ENCODE assay signal across 20 mouse cellular contexts in the genomic region with DNA sequence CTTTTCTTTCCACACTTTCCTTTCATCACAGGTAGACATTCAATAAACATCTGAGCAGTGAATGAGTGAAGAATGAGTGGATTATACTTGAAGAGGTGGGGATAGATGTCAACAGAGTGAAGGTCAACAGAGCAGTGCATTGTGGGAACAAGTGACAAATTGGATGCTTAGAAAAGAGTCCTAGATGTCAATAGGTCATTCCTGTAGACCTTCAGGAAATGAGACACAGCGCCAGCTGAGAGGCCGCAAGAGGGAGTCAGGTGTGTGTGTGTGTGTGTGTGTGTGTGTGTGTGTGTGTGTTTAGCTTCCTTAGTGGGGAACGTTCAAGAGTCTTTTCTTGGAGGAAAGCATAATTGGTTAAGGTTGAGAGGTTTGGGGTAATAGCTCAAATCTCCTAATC. TPM values are rescaled to one million over a fixed set of nuclear protein-coding genes. Genes with fewer than 3 reads are reported as not detected.
DNase-seq lines count a peak whose midpoint lies in the region; ATAC-seq and TF ChIP-seq lines count a peak whose summit lies in the region.
"Had no signal": no experiment of that assay in that cellular context is flagged by ENCODE, and none has a peak within 500 bp of the region (broad histone marks: within the 10 kb centered on the region; RNA-seq: fewer than 3 reads in every experiment).

No protein-coding gene starts in this region.

- peak; percentile 56 to 68 for DNase-seq in lung, adult 18-20 months
- no peak for DNase-seq in lung, adult 2 months
- DNase-seq in CD4-positive, CD25-positive, alpha-beta regulatory T cell, adult 2 months (ENCODE audit: low read depth, low spot score) = peak; percentile 39
- no peak for DNase-seq in cerebellum, postnatal 10 days
- DNase-seq in thymus, postnatal 14 days = no peak
- DNase-seq: adrenal gland, postnatal 25 days; cerebellum, adult 2 months; kidney, adult 8-10 months had no signal

- H3K4me2 ChIP-seq in liver, embryonic 12.5 days = no peak overlapping the region
- no peak overlapping the region for H3K4me2 ChIP-seq in stomach, embryonic 16.5 days (ENCODE audit: low read depth, low read length)
- H3K4me2 ChIP-seq: embryonic facial prominence, embryonic 12.5 days; forebrain, embryonic 13.5 days; hindbrain, embryonic 13.5 days; lung, embryonic 15.5 days; midbrain, embryonic 15.5 days had no signal

- ATAC-seq in liver, embryonic 12.5 days = no peak
- ATAC-seq in stomach, embryonic 16.5 days (ENCODE audit: insufficient read depth, low FRiP score) = no peak
- ATAC-seq: forebrain, embryonic 13.5 days; midbrain, embryonic 15.5 days had no signal

- peak overlapping the region; percentile 50; the same call in 1 of the 2 replicates for H3K9ac ChIP-seq in liver, embryonic 12.5 days
- H3K9ac ChIP-seq in stomach, embryonic 16.5 days (ENCODE audit: low read length) = no peak overlapping the region
- H3K9ac ChIP-seq: embryonic facial prominence, embryonic 12.5 days; forebrain, embryonic 13.5 days; hindbrain, embryonic 13.5 days; lung, embryonic 15.5 days; midbrain, embryonic 15.5 days had no signal

- H3K9me3 ChIP-seq in liver, embryonic 12.5 days (replicated peaks) = no peaks in the 10 kb centered on the region
- H3K9me3 ChIP-seq in stomach, embryonic 16.5 days (replicated peaks; ENCODE audit: control insufficient read depth, low read length) = no peaks in the 10 kb centered on the region
- H3K9me3 ChIP-seq: embryonic facial prominence, embryonic 12.5 days; forebrain, embryonic 13.5 days; G1E; hindbrain, embryonic 13.5 days; limb, embryonic 10.5 days; lung, embryonic 15.5 days; midbrain, embryonic 15.5 days had no signal

- H3K27me3 ChIP-seq in liver, embryonic 12.5 days (replicated peaks) = no peaks in the 10 kb centered on the region; the same call in 1 of the 2 replicates
- H3K27me3 ChIP-seq in stomach, embryonic 16.5 days (ENCODE audit: control insufficient read depth, insufficient read depth, low read length) = no peaks in the 10 kb centered on the region
- H3K27me3 ChIP-seq: embryonic facial prominence, embryonic 12.5 days; forebrain, embryonic 13.5 days; lung, embryonic 15.5 days; midbrain, embryonic 15.5 days had no signal

- peak overlapping the region; percentile 75 for H3K27ac ChIP-seq in liver, embryonic 12.5 days
- peak overlapping the region; percentile 87; the same call in 1 of the 2 replicates for H3K27ac ChIP-seq in stomach, embryonic 16.5 days (ENCODE audit: low read length)
- H3K27ac ChIP-seq: embryonic facial prominence, embryonic 12.5 days; forebrain, embryonic 13.5 days; hindbrain, embryonic 13.5 days; limb, embryonic 10.5 days; midbrain, embryonic 15.5 days had no signal

- no peaks in the 10 kb centered on the region for H3K36me3 ChIP-seq in liver, embryonic 12.5 days
- H3K36me3 ChIP-seq in stomach, embryonic 16.5 days (ENCODE audit: control insufficient read depth, insufficient read depth, low read length) = no peaks in the 10 kb centered on the region
- H3K36me3 ChIP-seq: embryonic facial prominence, embryonic 12.5 days; G1E; hindbrain, embryonic 13.5 days; limb, embryonic 10.5 days; lung, embryonic 15.5 days; midbrain, embryonic 15.5 days had no signal

- H3K4me1 ChIP-seq in lung, adult 2 months (ENCODE audit: control insufficient read depth, insufficient read depth, low read length) = peaks cover 12% of the 10 kb centered on the region
- H3K4me1 ChIP-seq in liver, embryonic 12.5 days = peaks cover 41% of the 10 kb centered on the region
- peaks cover 8% of the 10 kb centered on the region for H3K4me1 ChIP-seq in stomach, embryonic 16.5 days (ENCODE audit: control insufficient read depth, insufficient read depth, low read length)
- H3K4me1 ChIP-seq: embryonic facial prominence, embryonic 12.5 days; forebrain, embryonic 13.5 days; hindbrain, embryonic 13.5 days; midbrain, embryonic 15.5 days had no signal

- H3K4me3 ChIP-seq in lung, adult 2 months (replicated peaks; ENCODE audit: extremely low read depth, low read depth, low read length) = no peak overlapping the region
- H3K4me3 ChIP-seq in liver, embryonic 12.5 days = no peak overlapping the region
- no peak overlapping the region for H3K4me3 ChIP-seq in stomach, embryonic 16.5 days (replicated peaks; ENCODE audit: low read length)
- H3K4me3 ChIP-seq: embryonic facial prominence, embryonic 12.5 days; forebrain, embryonic 13.5 days; hindbrain, embryonic 13.5 days; limb, embryonic 10.5 days; lung, embryonic 15.5 days; midbrain, embryonic 15.5 days; myocyte had no signal

- TF ChIP-seq POLR2A in lung, adult 2 months (IDR thresholded peaks at IDR 0.05; ENCODE audit: borderline replicate concordance, extremely low read depth, low read depth, low read length) = no peak

- WGBS in lung, adult 2 months = 54% methylated on average over 3 of the region's 3 CpGs
- 65% methylated on average over 3 of the region's 3 CpGs for WGBS in liver, embryonic 12.5 days (ENCODE audit: insufficient replicate concordance)
- WGBS in stomach, embryonic 16.5 days = 72% methylated on average over 3 of the region's 3 CpGs

- TF ChIP-seq CTCF in lung, adult 2 months (IDR thresholded peaks at IDR 0.05; ENCODE audit: insufficient read depth, low read length) = no peak

RNA-seq across cellular contexts. Expression of a gene that starts 10.1 kb away (rescaled TPM):
- polyA plus RNA-seq in lung, adult 2 months (2012; rRNA removed) = 341 and 489 TPM in 2 replicates
- 76.5 and 84.4 TPM in 2 replicates for polyA plus RNA-seq in liver, embryonic 12.5 days (2016; fragmentation: Nextera tagmentation; extraction: Ambion mirVana)
- polyA plus RNA-seq in stomach, embryonic 16.5 days (2015; fragmentation: Nextera tagmentation; extraction: Ambion mirVana) = 167 and 182 TPM in 2 replicates

RNA-seq across cellular contexts. Expression of a gene that starts 47.2 kb away (rescaled TPM):
- 0.27 and 0.29 TPM in 2 replicates for polyA plus RNA-seq in lung, adult 2 months (2012; rRNA removed)
- not detected in 2 replicates for polyA plus RNA-seq in liver, embryonic 12.5 days (2016; fragmentation: Nextera tagmentation; extraction: Ambion mirVana)
- 0.09 TPM in 1 of 2 replicates, not detected in the other for polyA plus RNA-seq in stomach, embryonic 16.5 days (2015; fragmentation: Nextera tagmentation; extraction: Ambion mirVana)
- polyA plus RNA-seq: erythroblast, embryonic 14.5 days; forebrain, embryonic 13.5 days; G1E; limb, embryonic 10.5 days; stomach, embryonic 14.5 days had no signal

RNA-seq across cellular contexts. Expression of a gene that starts 58.0 kb away (rescaled TPM):
- 9.3 and 12.0 TPM in 2 replicates for polyA plus RNA-seq in lung, adult 2 months (2012; rRNA removed)
- polyA plus RNA-seq in liver, embryonic 12.5 days (2016; fragmentation: Nextera tagmentation; extraction: Ambion mirVana) = 0.08 and 0.12 TPM in 2 replicates
- polyA plus RNA-seq in stomach, embryonic 16.5 days (2015; fragmentation: Nextera tagmentation; extraction: Ambion mirVana) = 0.28 and 0.45 TPM in 2 replicates
- polyA plus RNA-seq: limb, embryonic 10.5 days had no signal

Comparison
In these comparisons a context has a peak if more than half of its experiments do, and no peak if none do; other contexts are left out.
1. DNase-seq: peak in lung, adult 18-20 months (2 of 2) and CD4-positive, CD25-positive, alpha-beta regulatory T cell, adult 2 months (single experiment); none in lung, adult 2 months (single experiment), cerebellum, postnatal 10 days (0 of 2) and thymus, postnatal 14 days (single experiment).